Comparison of ENCODE assay signal across 17 mouse cellular contexts in the genomic region with DNA sequence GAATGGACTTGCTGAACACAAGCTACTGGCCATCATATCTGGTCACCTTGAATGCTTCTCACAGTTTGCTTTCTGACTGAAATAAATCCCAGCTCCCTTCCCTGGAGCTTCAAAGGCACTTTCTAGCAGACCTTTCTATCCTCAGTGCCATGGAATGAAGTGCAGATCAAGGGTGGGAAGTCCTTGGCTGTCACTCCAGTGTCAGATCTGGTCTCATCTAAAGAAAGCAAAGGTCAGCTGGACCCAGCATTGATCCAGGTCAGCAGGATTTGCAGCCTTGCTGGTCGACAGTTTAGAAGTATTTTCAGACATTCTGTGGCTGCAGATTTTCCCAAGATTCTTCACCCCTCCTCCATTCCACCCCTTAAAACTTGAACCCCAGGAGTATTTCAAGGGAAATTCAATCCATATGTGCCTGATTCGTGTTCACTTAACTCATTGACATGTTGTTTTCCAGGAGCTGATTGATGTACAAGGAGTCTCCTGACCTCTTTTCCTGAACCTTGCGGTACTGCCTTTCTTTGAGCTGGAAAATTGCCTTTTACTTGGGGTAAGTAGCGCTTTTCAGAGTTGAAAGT.
A peak's percentile ranks its signal among the peaks of the same experiment; 100 is the strongest.
DNase-seq lines count a peak whose midpoint lies in the region; ATAC-seq and TF ChIP-seq lines count a peak whose summit lies in the region.
"Had no signal": no experiment of that assay in that cellular context is flagged by ENCODE, and none has a peak within 500 bp of the region (broad histone marks: within the 10 kb centered on the region; RNA-seq: fewer than 3 reads in every experiment).

No protein-coding gene starts in this region.

- H3K27ac ChIP-seq in kidney, adult 2 months (ENCODE audit: insufficient read depth, low read depth, low read length): no peak overlapping the region
- H3K27ac ChIP-seq in neural tube, embryonic 11.5 days (ENCODE audit: low read depth, low read length): no peak overlapping the region
- H3K27ac ChIP-seq: forebrain, embryonic 15.5 days; heart, adult 2 months; liver, embryonic 13.5 days had no signal

- H3K27me3 ChIP-seq in kidney, adult 2 months (replicated peaks; ENCODE audit: control insufficient read depth, insufficient read depth, low read length): no peaks in the 10 kb centered on the region
- no peaks in the 10 kb centered on the region for H3K27me3 ChIP-seq in neural tube, embryonic 11.5 days (ENCODE audit: control insufficient read depth, insufficient read depth, low read length)
- H3K27me3 ChIP-seq: forebrain, embryonic 15.5 days; liver, embryonic 13.5 days had no signal

- H3K4me2 ChIP-seq in neural tube, embryonic 11.5 days (ENCODE audit: low read depth): no peak overlapping the region
- H3K4me2 ChIP-seq: forebrain, embryonic 15.5 days; liver, embryonic 13.5 days; midbrain, embryonic 11.5 days had no signal

- no peaks in the 10 kb centered on the region for H3K36me3 ChIP-seq in kidney, adult 2 months (ENCODE audit: control insufficient read depth, insufficient read depth, low read length)
- no peaks in the 10 kb centered on the region for H3K36me3 ChIP-seq in neural tube, embryonic 11.5 days (ENCODE audit: control insufficient read depth, insufficient read depth, low read length)
- H3K36me3 ChIP-seq: forebrain, embryonic 15.5 days; liver, embryonic 13.5 days had no signal

- TF ChIP-seq POLR2A in kidney, adult 2 months (IDR thresholded peaks at IDR 0.05; ENCODE audit: low read depth, low read length): no peak

- H3K9me3 ChIP-seq in neural tube, embryonic 11.5 days (ENCODE audit: control insufficient read depth, low read length): no peaks in the 10 kb centered on the region
- H3K9me3 ChIP-seq: forebrain, embryonic 15.5 days; liver, embryonic 13.5 days had no signal

- no peaks in the 10 kb centered on the region; the same call in 1 of the 2 replicates for H3K4me1 ChIP-seq in kidney, adult 2 months (ENCODE audit: control insufficient read depth, insufficient read depth, low read length)
- peaks cover 5% of the 10 kb centered on the region; the same call in 1 of the 2 replicates for H3K4me1 ChIP-seq in neural tube, embryonic 11.5 days (ENCODE audit: control insufficient read depth, insufficient read depth, low read length)
- H3K4me1 ChIP-seq: liver, embryonic 13.5 days had no signal

- H3K4me3 ChIP-seq in kidney, adult 2 months (ENCODE audit: insufficient read depth, low read depth, low read length): no peak overlapping the region
- H3K4me3 ChIP-seq in neural tube, embryonic 11.5 days (ENCODE audit: low read depth, low read length): no peak overlapping the region
- H3K4me3 ChIP-seq: forebrain, embryonic 15.5 days; heart, adult 2 months; liver, embryonic 13.5 days had no signal

- TF ChIP-seq CTCF in kidney, adult 2 months (conservative IDR thresholded peaks at IDR 0.05; ENCODE audit: insufficient read depth, insufficient read length, low read depth, low read length): no peak

- ATAC-seq in neural tube, embryonic 11.5 days (ENCODE audit: insufficient read depth, low FRiP score, low TSS enrichment): no peak
- ATAC-seq: forebrain, embryonic 15.5 days; lung, postnatal 0 days had no signal

- DNase-seq in kidney, adult 2 months: peak; percentile 7
- no peak for DNase-seq in kidney, adult 18-20 months
- peak; percentile 87 for DNase-seq in embryo, embryonic 10.5 days (ENCODE audit: low spot score)
- peak; percentile 38 for DNase-seq in fibroblast of lung, adult 2 months (ENCODE audit: low read depth)
- peak; percentile 24 for DNase-seq in neural tube, embryonic 11.5 days (ENCODE audit: low spot score)
- no peak for DNase-seq in layer of hippocampus, adult 11-12 months (ENCODE audit: low spot score)
- no peak for DNase-seq in heart, adult 8-10 months (ENCODE audit: low spot score)
- DNase-seq: B cell, adult 2 months; cerebellum, adult 18-20 months; heart, adult 2 months; heart, postnatal 14 days; kidney, postnatal 36 days; liver, embryonic 13.5 days; right cerebral cortex, postnatal 4 days had no signal

- no peak overlapping the region for H3K9ac ChIP-seq in neural tube, embryonic 11.5 days (ENCODE audit: low read length)
- H3K9ac ChIP-seq: forebrain, embryonic 15.5 days; liver, embryonic 13.5 days had no signal

- 46% methylated on average over 4 of the region's 4 CpGs for WGBS in kidney, adult 2 months
- 35% methylated on average over 4 of the region's 4 CpGs for WGBS in neural tube, embryonic 11.5 days

Comparison
In these comparisons a context has a peak if more than half of its experiments do, and no peak if none do; other contexts are left out.
1. DNase-seq: peak in kidney, adult 2 months (single experiment), embryo, embryonic 10.5 days (single experiment), fibroblast of lung, adult 2 months (single experiment) and neural tube, embryonic 11.5 days (single experiment); none in kidney, adult 18-20 months (single experiment), layer of hippocampus, adult 11-12 months (single experiment) and heart, adult 8-10 months (single experiment).